Mouse (Mus musculus) testis, adult 2 months (tissue): ENCODE data around the gene Gm4131.

Experiments
- CTCF ChIP-seq: fragments of 200-500 bp; IDR thresholded peaks from 2 replicates; pipeline ENCODE4 v1.5.1; 2012; ENCODE audit warnings: low read depth, mild to moderate bottlenecking, inconsistent platforms, low read length, moderate library complexity; ENCODE audit not compliant: control insufficient read depth, insufficient read depth, insufficient replicate concordance
- POLR2A ChIP-seq: fragments of 200-500 bp; IDR thresholded peaks from 2 replicates; pipeline ENCODE4 v1.6.1; 2012; ENCODE audit warnings: low read depth, mild to moderate bottlenecking, inconsistent platforms, low read length, moderate library complexity; ENCODE audit not compliant: control insufficient read depth

GRCm38 (mm10) chr14:62530951-62531350 lies 35.8 kb downstream of the Gm4131 start:
- TF ChIP-seq CTCF (no peak), POLR2A (no peak)
